Mouse (Mus musculus) adrenal gland, adult 18-20 months (tissue): ENCODE results near the gene Olfr986. TPM values are rescaled to one million over a fixed set of nuclear protein-coding genes. Genes with fewer than 3 reads are reported as not detected.

Experiments
- DNase-seq, 2 experiments: peaks; one replicate each; pipeline ENCODE4 v3.0.0; 2021 to 2022; ENCODE audit warnings: low spot score in 2 of 2
- total RNA-seq, 2 experiments: library from RNA; stranded (reverse); gene quantifications; 1 replicate in 1 of 2; 2 replicates in 1 of 2; pipeline ENCODE4 v1.2.3; 2021

The Olfr986 gene
- total RNA-seq, 2 experiments from 2014 or later = not detected

DNA sequence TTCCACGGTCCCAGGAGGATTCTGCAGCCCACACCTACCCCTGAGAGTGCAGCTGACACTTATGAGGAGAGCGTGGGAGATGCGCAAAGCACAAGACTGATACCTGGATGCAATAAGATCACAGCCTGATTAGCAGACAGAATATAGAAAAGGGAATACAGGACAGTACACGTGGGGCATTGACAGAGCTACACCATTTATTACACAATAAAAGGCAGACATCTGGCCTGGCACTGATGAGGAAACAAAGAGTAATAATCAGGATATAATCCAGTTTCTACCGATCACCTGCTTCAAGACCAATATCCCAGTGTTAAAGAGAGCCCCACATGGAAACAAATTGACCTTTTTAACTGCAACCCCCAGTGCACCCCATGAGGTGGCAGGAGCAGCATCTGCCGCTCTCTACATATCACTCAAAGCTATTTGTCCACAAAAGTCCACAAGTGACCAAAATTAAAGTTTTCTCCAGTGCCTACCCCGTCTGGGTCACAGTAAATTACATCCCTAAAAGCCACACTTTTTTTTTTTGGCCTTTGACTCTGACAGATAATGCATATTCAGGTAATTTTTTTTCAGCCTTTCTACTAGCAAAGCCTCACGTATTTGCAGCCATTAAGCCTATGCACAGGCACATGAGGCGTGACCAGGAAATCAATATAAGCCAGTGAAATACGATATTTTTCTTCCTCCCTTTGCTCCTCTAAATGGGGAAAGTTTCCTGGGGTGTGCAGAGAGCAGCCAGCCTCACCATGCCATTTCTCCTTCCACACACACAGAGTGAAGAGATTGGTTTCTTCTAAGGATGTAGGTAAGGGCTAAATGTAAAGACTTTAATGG lies 53.7 kb downstream of the Olfr986 start:
- DNase-seq = no peak

DNA sequence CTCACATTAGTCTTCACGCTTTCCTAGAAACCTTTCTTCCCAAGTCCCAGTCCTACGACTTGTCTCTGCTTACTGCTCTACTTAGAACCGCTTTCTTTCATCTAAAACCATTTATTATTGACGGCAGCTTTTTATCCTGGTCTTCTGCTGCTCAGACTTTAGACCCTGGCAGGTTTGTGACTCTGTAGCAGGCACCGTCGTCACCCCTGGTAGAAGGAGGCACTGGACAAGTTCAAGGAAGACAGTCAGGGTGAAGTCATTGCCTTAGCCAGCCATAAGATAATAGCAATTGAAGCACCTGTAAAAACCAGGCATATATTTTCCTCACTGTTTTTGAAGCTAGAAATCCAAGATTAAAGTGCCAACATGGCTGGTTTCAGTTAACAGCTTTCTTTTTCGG lies 54.5 kb downstream of the Olfr986 start:
- DNase-seq = no peak

Other genes starting within 250 kb of the Olfr986 start
- gene Olfr974, start 243.4 kb upstream of the Olfr986 start, total RNA-seq = not detected
- gene Olfr975, start 228.9 kb upstream of the Olfr986 start, total RNA-seq = not detected
- gene Olfr976, start 219.8 kb upstream of the Olfr986 start, total RNA-seq = not detected
- not detected for gene Olfr978, start 188.8 kb upstream of the Olfr986 start, total RNA-seq
- gene Olfr979, start 177.5 kb upstream of the Olfr986 start, total RNA-seq = not detected
- not detected for gene Olfr980, start 171.3 kb upstream of the Olfr986 start, total RNA-seq
- not detected for gene Olfr981, start 159.5 kb upstream of the Olfr986 start, total RNA-seq
- not detected for gene Olfr982, start 107.1 kb upstream of the Olfr986 start, total RNA-seq
- not detected for gene Olfr983, start 87.3 kb upstream of the Olfr986 start, total RNA-seq
- gene Olfr984, start 66.7 kb upstream of the Olfr986 start, total RNA-seq = not detected
- not detected for gene Olfr985, start 50.7 kb upstream of the Olfr986 start, total RNA-seq
- not detected for gene Tmem225, start 32.8 kb upstream of the Olfr986 start, total RNA-seq
- 1 to 10 TPM; 3.1 to 5.0 TPM for gene Zfp202, start 11.4 kb downstream of the Olfr986 start, total RNA-seq
- 1 to 10 TPM; 5.1 to 6.7 TPM for gene Scn3b, start 88.3 kb downstream of the Olfr986 start, total RNA-seq